Mouse (Mus musculus) midbrain, embryonic 14.5 days (tissue): Measurements from ENCODE around the gene Kcnq2. TPM values are rescaled to one million over a fixed set of nuclear protein-coding genes. Genes with fewer than 3 reads are reported as not detected.

Experiments used
- ATAC-seq: fragments of 200-750 bp; cut with Nextera tagmentation; 2 replicates; pipeline ENCODE4 v1.8.0; 2017; ENCODE audit warnings: moderate number of reproducible peaks, moderate library complexity; ENCODE audit not compliant: low FRiP score, low TSS enrichment
- DNase-seq: peaks from one replicate; pipeline ENCODE4 v3.0.0-alpha.2; 2015
- H3K27ac ChIP-seq: fragments of 300-500 bp; sonication (generic); replicated peaks from 2 replicates; pipeline ENCODE4 v1.5.1; 2014; ENCODE audit warnings: mild to moderate bottlenecking, low read depth, low read length, moderate library complexity
- H3K27me3 ChIP-seq: fragments of 300-500 bp; sonication (generic); 2 replicates; pipeline ENCODE4 v1.6.1; 2014; ENCODE audit warnings: low read length, control low read depth, mixed read lengths; ENCODE audit not compliant: control insufficient read depth, insufficient read depth
- H3K36me3 ChIP-seq: fragments of 300-500 bp; sonication (generic); 2 replicates; pipeline ENCODE4 v1.6.1; 2014; ENCODE audit warnings: low read length, control low read depth; ENCODE audit not compliant: control insufficient read depth, insufficient read depth
- H3K4me1 ChIP-seq: fragments of 300-500 bp; sonication (generic); 2 replicates; pipeline ENCODE4 v1.6.1; 2014; ENCODE audit warnings: mild to moderate bottlenecking, antibody characterized with exemption, low read length, control low read depth; ENCODE audit not compliant: control insufficient read depth, insufficient read depth
- H3K4me2 ChIP-seq: fragments of 300-500 bp; sonication (generic); 2 replicates; pipeline ENCODE4 v1.6.1; 2014; ENCODE audit warnings: mild to moderate bottlenecking, low read length, moderate library complexity
- H3K4me3 ChIP-seq: fragments of 300-500 bp; sonication (generic); replicated peaks from 2 replicates; pipeline ENCODE4 v1.5.1; 2014; ENCODE audit warnings: low read depth, low read length
- H3K9ac ChIP-seq: fragments of 300-500 bp; sonication (generic); replicated peaks from 2 replicates; pipeline ENCODE4 v1.6.1; 2014; ENCODE audit warnings: mild to moderate bottlenecking, low read length, moderate library complexity
- H3K9me3 ChIP-seq: fragments of 300-500 bp; sonication (generic); 2 replicates; pipeline ENCODE4 v1.6.1; 2016; ENCODE audit warnings: low read length, control low read depth, mixed read lengths; ENCODE audit not compliant: control insufficient read depth
- WGBS: fragments of 180-500 bp; shearing (Covaris S2); extraction: QIAGEN DNeasy Blood & Tissue Kit; methylation state at CpG from one replicate; pipeline ENCODE4 v1.1.7; 2014; 5-methylcytosine and 5-hydroxymethylcytosine counted together
- polyA plus RNA-seq: library from polyadenylated mRNA; unstranded; fragments of >200 nt; fragmentation: Nextera tagmentation; extraction: Ambion mirVana; gene quantifications from 2 replicates; pipeline ENCODE4 v1.2.1, GENCODE M21; 2014

Kcnq2 gene
- polyA plus RNA-seq, 1 experiment from 2014 or later, result 52.4 TPM

- Histone ChIP-seq H3K4me1 (no peaks in the 10 kb centered on the region), H3K27me3 (no peaks in the 10 kb centered on the region), H3K36me3 (peaks cover 33% of the 10 kb centered on the region), H3K4me2 (no peak overlapping the region), H3K27ac (no peak overlapping the region), H3K9ac (no peak overlapping the region), H3K4me3 (no peak overlapping the region), H3K9me3 (no peaks in the 10 kb centered on the region)
- no peak for DNase-seq
- ATAC-seq, result no peak
- 88% methylated on average over 2 of the region's 2 CpGs for WGBS
These were observed 56.2 kb downstream of the Kcnq2 start for GRCm38 (mm10) chr2:181078908-181079307.

- no peak overlapping the region for H3K27ac ChIP-seq
- peaks cover 9% of the 10 kb centered on the region; the same call in 1 of the 2 replicates for H3K36me3 ChIP-seq
- DNase-seq (no peak), ATAC-seq (no peak)
- H3K4me2 ChIP-seq, result no peak overlapping the region
- no peaks in the 10 kb centered on the region for H3K4me1 ChIP-seq
- 86% methylated on average over 12 of the region's 12 CpGs for WGBS
- no peaks in the 10 kb centered on the region for H3K9me3 ChIP-seq
- no peaks in the 10 kb centered on the region for H3K27me3 ChIP-seq
- no peak overlapping the region for H3K9ac ChIP-seq
- no peak overlapping the region for H3K4me3 ChIP-seq
These were observed 59.6 kb downstream of the Kcnq2 start for GRCm38 (mm10) chr2:181075501-181075900.

DNA sequence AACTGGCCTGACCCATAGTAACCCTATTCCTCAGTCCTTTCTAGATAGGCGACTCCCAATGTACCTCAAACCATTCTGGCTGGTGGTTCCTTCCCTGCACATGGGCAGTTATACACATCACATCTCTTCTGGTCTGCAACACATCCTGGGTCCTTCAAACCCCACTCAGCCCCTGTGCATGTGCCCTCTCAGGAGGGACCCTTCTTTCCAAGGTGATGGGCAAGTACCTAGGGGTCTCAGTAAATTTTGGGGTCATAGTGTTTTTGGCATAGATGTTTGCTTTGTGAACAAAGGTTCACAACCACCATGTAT is 62.7 kb downstream of the Kcnq2 start:
- H3K27ac ChIP-seq, result no peak overlapping the region
- H3K9me3 ChIP-seq, result no peaks in the 10 kb centered on the region
- no peaks in the 10 kb centered on the region for H3K27me3 ChIP-seq
- no peaks in the 10 kb centered on the region for H3K4me1 ChIP-seq
- 0% methylated on average over 1 of the region's 1 CpGs for WGBS
- no peak overlapping the region for H3K9ac ChIP-seq
- H3K36me3 ChIP-seq, result no peaks in the 10 kb centered on the region
- DNase-seq, result no peak
- H3K4me2 ChIP-seq, result no peak overlapping the region
- ATAC-seq, result peak; percentile 29; the same call in 1 of the 2 replicates
- no peak overlapping the region for H3K4me3 ChIP-seq

DNA sequence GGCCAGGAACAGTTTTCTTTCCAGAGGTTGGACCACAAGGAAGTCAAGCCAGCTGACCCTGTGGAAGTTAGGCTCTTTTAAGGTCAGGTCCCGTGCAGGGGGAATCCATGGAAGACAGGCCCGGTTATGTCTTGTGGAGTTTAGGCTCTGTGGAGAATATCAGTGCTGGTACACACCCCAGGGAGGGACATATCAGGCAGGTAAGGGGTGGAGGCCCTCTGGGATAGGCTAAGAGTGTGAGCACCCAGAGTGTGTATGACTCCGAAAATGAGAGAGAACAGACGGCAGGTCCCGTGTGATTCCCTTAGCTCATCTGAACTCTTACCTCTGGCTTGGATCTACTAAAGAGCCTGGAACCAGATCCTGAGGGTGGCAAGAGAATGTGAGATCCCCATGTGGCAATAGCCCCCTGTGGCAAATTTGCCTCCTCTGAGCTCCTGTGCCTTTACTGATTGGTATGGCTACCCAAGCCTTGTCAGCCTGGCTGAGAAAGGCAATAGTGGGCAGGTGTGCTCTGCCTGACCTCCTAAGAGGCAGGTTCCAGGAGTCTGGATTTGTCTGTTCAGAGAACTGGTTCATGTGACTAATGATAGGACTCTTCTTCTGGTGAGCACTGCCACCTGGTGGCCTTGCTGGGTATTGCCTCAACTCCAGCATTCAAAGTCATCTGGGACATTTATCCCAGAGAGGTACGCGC is 63.2 kb downstream of the Kcnq2 start:
- Histone ChIP-seq H3K4me1 (no peaks in the 10 kb centered on the region), H3K4me2 (no peak overlapping the region), H3K9me3 (no peaks in the 10 kb centered on the region), H3K36me3 (no peaks in the 10 kb centered on the region), H3K27me3 (no peaks in the 10 kb centered on the region), H3K4me3 (no peak overlapping the region), H3K9ac (no peak overlapping the region), H3K27ac (no peak overlapping the region)
- DNase-seq, result peak; percentile 92
- peak; percentile 42; the same call in 1 of the 2 replicates for ATAC-seq
- 54% methylated on average over 7 of the region's 7 CpGs for WGBS

GRCm38 (mm10) chr2:181070136-181070535 is 65.0 kb downstream of the Kcnq2 start:
- no peak overlapping the region for H3K9ac ChIP-seq
- DNase-seq, result no peak

GRCm38 (mm10) chr2:181068499-181068898 is 66.6 kb downstream of the Kcnq2 start:
- Histone ChIP-seq H3K4me1 (no peaks in the 10 kb centered on the region), H3K36me3 (no peaks in the 10 kb centered on the region), H3K27ac (no peak overlapping the region), H3K4me3 (no peak overlapping the region), H3K4me2 (no peak overlapping the region), H3K9ac (no peak overlapping the region), H3K27me3 (no peaks in the 10 kb centered on the region), H3K9me3 (no peaks in the 10 kb centered on the region)
- no peak for ATAC-seq
- 72% methylated on average over 5 of the region's 5 CpGs for WGBS
- DNase-seq, result no peak

More at GRCm38 (mm10) chr2:181070136-181070535, 65.0 kb downstream of the Kcnq2 start:
- Histone ChIP-seq H3K36me3 (no peaks in the 10 kb centered on the region), H3K4me2 (no peak overlapping the region), H3K4me3 (no peak overlapping the region), H3K27ac (no peak overlapping the region), H3K27me3 (no peaks in the 10 kb centered on the region), H3K4me1 (no peaks in the 10 kb centered on the region), H3K9me3 (no peaks in the 10 kb centered on the region)
- ATAC-seq, result no peak
- WGBS, result 58% methylated on average over 7 of the region's 7 CpGs

DNA sequence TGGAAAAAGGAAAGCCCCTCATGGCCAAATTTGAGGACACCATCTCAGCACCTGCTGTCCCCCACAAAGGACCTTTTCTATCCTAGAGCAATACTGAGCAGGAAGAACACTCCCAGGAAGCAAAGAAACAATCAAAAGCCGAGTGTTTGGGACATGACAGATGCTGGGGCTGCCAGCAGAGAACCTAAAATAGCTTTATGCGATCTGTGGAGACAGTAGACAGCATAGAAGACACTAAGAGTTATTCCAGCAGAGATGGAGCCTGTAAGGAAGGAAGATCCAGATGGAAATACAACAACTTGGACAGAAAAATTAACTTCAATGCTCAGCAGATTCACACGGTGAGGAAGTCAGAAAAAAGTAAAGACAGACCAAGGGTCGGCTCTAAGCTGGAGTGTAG is 69.3 kb downstream of the Kcnq2 start:
- no peaks in the 10 kb centered on the region for H3K27me3 ChIP-seq
- no peak for DNase-seq
- H3K27ac ChIP-seq, result no peak overlapping the region
- no peaks in the 10 kb centered on the region for H3K36me3 ChIP-seq
- no peak overlapping the region for H3K4me3 ChIP-seq
- H3K4me1 ChIP-seq, result no peaks in the 10 kb centered on the region
- 73% methylated on average over 4 of the region's 4 CpGs for WGBS
- no peak for ATAC-seq
- no peaks in the 10 kb centered on the region for H3K9me3 ChIP-seq
- no peak overlapping the region for H3K9ac ChIP-seq
- no peak overlapping the region for H3K4me2 ChIP-seq

DNA sequence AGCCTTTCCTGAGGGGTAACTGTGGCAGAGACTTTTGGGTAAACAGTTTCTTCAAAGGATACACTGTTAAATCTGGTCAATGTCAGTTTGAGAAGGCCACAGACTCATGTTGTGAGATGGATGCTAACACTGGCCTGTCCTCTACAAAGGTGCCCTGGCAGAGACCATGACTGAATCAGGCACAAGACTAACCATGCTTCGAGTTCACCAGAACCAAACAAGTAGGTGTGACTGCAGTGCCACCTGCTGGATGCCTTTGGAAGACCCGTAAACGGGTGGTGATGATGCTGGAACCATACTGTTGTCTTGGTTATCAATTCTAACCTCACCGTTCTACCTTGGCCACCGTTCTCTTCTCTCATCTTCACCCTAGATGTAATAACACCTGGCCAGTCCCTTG is 75.0 kb downstream of the Kcnq2 start:
- H3K27me3 ChIP-seq, result no peaks in the 10 kb centered on the region
- H3K9ac ChIP-seq, result no peak overlapping the region
- H3K4me1 ChIP-seq, result peaks cover 23% of the 10 kb centered on the region
- H3K9me3 ChIP-seq, result no peaks in the 10 kb centered on the region
- ATAC-seq (no peak; the same call in 1 of the 2 replicates), DNase-seq (peak; percentile 94)
- H3K4me2 ChIP-seq, result no peak overlapping the region
- 20% methylated on average over 5 of the region's 5 CpGs for WGBS
- no peak overlapping the region for H3K4me3 ChIP-seq
- H3K36me3 ChIP-seq, result no peaks in the 10 kb centered on the region
- H3K27ac ChIP-seq, result no peak overlapping the region

DNA sequence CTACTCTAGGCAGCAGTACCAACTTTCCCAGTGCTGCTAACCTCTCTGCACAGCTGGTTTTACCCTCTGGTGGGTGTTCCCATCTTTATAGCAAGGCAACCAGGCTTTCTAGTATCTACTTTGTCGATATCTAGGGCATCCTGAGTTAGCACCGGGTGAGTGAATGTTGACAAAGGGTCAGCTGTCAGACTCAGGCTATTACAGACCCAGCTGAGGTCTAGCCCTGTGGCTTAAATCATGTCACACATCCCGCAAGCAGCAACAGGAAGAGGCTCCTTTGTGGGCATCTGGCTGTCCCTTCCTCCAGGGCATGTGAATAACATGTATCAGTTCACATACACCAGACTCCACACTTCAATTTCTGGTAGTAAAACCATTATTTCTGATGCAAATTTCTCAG is 76.9 kb downstream of the Kcnq2 start:
- WGBS, result 49% methylated on average over 3 of the region's 3 CpGs
- Histone ChIP-seq H3K4me1 (peaks cover 23% of the 10 kb centered on the region), H3K4me3 (no peak overlapping the region), H3K9me3 (no peaks in the 10 kb centered on the region), H3K36me3 (no peaks in the 10 kb centered on the region), H3K9ac (no peak overlapping the region), H3K27ac (peak overlapping the region; percentile 60), H3K27me3 (no peaks in the 10 kb centered on the region), H3K4me2 (no peak overlapping the region)
- ATAC-seq (no peak), DNase-seq (no peak)
